Mouse (Mus musculus) fat pad, adult 2 months (tissue): ENCODE data around the gene Pes1.
"Not testable (repeated sequence)": the region's sequence is repeated elsewhere in the genome, so short reads cannot be mapped to it uniquely, and the experiment has no call there.

Experiments
- DNase-seq: peaks from one replicate; pipeline ENCODE4 v3.0.0-alpha.2; 2011; ENCODE audit warnings: low read depth, low spot score; ENCODE audit errors: extremely low read depth

The Pes1 gene

GRCm38 (mm10) chr11:4005220-4005805 is 41.5 kb downstream of the Pes1 start:
- no peak for DNase-seq

GRCm38 (mm10) chr11:4006462-4006861 is 42.7 kb downstream of the Pes1 start:
- DNase-seq, result no peak

GRCm38 (mm10) chr11:4012616-4013015 is 48.8 kb downstream of the Pes1 start:
- DNase-seq, result no peak

- not testable (repeated sequence) for DNase-seq
Measured at GRCm38 (mm10) chr11:4015796-4016195, 52.0 kb downstream of the Pes1 start.

- not testable (repeated sequence) for DNase-seq
Measured at GRCm38 (mm10) chr11:4022111-4022510, 58.3 kb downstream of the Pes1 start.

- DNase-seq, result no peak
Measured at GRCm38 (mm10) chr11:4023321-4023720, 59.5 kb downstream of the Pes1 start.

- no peak for DNase-seq
Measured at GRCm38 (mm10) chr11:4027066-4027465, 63.3 kb downstream of the Pes1 start.

GRCm38 (mm10) chr11:4027561-4028334 is 64.0 kb downstream of the Pes1 start:
- no peak for DNase-seq

GRCm38 (mm10) chr11:4029343-4029742 is 65.6 kb downstream of the Pes1 start:
- DNase-seq, result no peak
